Mouse (Mus musculus) midbrain, embryonic 16.5 days (tissue): ENCODE results near the gene Baz2a. TPM values are rescaled to one million over a fixed set of nuclear protein-coding genes. Genes with fewer than 3 reads are reported as not detected.

Experiments used
- ATAC-seq: fragments of 200-750 bp; cut with Nextera tagmentation; 2 replicates; pipeline ENCODE4 v1.8.0; 2017; ENCODE audit warnings: moderate TSS enrichment
- H3K27ac ChIP-seq: fragments of 300-500 bp; sonication (generic); 2 replicates; pipeline ENCODE4 v1.5.1; 2014; ENCODE audit warnings: mild to moderate bottlenecking, low read length, mixed read lengths
- H3K27me3 ChIP-seq: fragments of 300-500 bp; sonication (generic); 2 replicates; pipeline ENCODE4 v1.6.1; 2014; ENCODE audit warnings: low read depth, low read length, mixed read lengths; ENCODE audit not compliant: control insufficient read depth, insufficient read depth
- H3K36me3 ChIP-seq: fragments of 300-500 bp; sonication (generic); 2 replicates; pipeline ENCODE4 v1.6.1; 2014; ENCODE audit warnings: mild to moderate bottlenecking, low read length, moderate library complexity, mixed read lengths; ENCODE audit not compliant: control insufficient read depth, insufficient read depth
- H3K4me1 ChIP-seq: fragments of 300-500 bp; sonication (generic); 2 replicates; pipeline ENCODE4 v1.6.1; 2014; ENCODE audit warnings: mild to moderate bottlenecking, low read length, mixed read lengths; ENCODE audit not compliant: control insufficient read depth, insufficient read depth
- H3K4me2 ChIP-seq: fragments of 300-500 bp; sonication (generic); 2 replicates; pipeline ENCODE4 v1.6.1; 2014; ENCODE audit warnings: mild to moderate bottlenecking, low read length, mixed read lengths
- H3K4me3 ChIP-seq: fragments of 300-500 bp; sonication (generic); 2 replicates; pipeline ENCODE4 v1.5.1; 2014; ENCODE audit warnings: low read depth, mild to moderate bottlenecking, low read length, moderate library complexity, mixed read lengths
- H3K9ac ChIP-seq: fragments of 300-500 bp; sonication (generic); 2 replicates; pipeline ENCODE4 v1.6.1; 2014; ENCODE audit warnings: low read depth, low read length, mixed read lengths
- H3K9me3 ChIP-seq: fragments of 300-500 bp; sonication (generic); replicated peaks from 2 replicates; pipeline ENCODE4 v1.6.1; 2014; ENCODE audit warnings: mild to moderate bottlenecking, low read length, mixed read lengths; ENCODE audit not compliant: control insufficient read depth, poor library complexity, severe bottlenecking
- WGBS: fragments of 180-500 bp; shearing (Covaris S2); extraction: QIAGEN DNeasy Blood & Tissue Kit; methylation state at CpG from one replicate; pipeline ENCODE4 v1.1.7; 2014; 5-methylcytosine and 5-hydroxymethylcytosine counted together
- polyA plus RNA-seq: library from polyadenylated mRNA; unstranded; fragments of >200 nt; fragmentation: Nextera tagmentation; extraction: Ambion mirVana; gene quantifications from 2 replicates; pipeline ENCODE4 v1.2.1, GENCODE M21; 2015

Gene Baz2a
- polyA plus RNA-seq, 1 experiment from 2014 or later: 7.4 TPM

DNA sequence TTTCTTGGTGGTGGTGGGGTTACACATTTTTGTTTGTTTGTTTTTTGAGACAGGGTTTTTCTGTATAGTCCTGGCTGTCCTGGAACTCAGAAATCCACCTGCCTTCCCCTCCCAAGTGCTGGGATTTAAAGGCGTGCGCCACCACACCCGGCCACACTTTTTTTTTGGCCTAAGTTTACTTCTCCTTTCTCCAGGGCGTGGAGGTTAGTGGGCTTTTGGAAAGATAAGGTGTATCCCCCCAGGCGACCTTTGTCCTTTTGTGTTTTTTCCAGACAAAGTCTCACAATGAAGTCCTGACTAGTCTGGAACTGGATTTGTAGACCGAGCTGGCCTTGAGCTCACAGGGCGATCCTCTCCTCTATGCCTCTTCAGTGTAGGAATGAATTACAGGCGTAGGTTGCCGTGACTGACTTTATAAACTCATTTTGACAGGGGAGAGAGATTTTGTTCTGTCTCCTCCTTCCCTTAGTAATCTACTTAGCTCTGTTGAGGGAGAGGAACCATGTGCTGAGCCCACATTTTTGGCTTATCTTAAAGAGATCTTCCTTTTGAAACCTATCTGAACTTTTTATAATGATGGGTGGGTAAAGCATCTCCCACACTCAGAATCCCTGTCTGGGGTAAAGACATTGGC, 3.7 kb downstream of the Baz2a start:
- no peak overlapping the region for H3K4me2 ChIP-seq
- no peaks in the 10 kb centered on the region for H3K27me3 ChIP-seq
- no peaks in the 10 kb centered on the region for H3K9me3 ChIP-seq
- H3K4me3 ChIP-seq: no peak overlapping the region
- H3K4me1 ChIP-seq: peaks cover 42% of the 10 kb centered on the region
- no peaks in the 10 kb centered on the region for H3K36me3 ChIP-seq
- H3K9ac ChIP-seq: no peak overlapping the region
- 20% methylated on average over 9 of the region's 9 CpGs for WGBS
- no peak overlapping the region for H3K27ac ChIP-seq
- no peak for ATAC-seq

DNA sequence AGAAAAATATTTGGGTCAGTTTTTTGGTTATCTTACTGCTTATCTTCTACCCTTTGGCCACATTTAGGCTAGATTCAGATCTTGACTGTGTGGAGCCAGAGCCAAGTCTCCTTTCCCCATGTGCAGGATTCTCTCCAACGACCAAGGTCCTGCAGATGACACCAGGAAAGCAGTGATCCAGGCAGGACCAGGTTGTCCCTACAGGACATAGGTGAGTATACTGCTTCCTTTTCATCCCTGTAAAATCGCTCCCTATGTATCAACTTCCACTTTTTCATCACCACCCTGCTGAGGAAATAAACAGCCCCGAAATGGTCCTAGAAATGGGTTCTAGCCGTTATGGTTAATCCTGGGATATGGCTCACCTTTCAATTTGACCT, 4.9 kb downstream of the Baz2a start:
- Histone ChIP-seq H3K36me3 (no peaks in the 10 kb centered on the region), H3K4me1 (peaks cover 36% of the 10 kb centered on the region), H3K9ac (no peak overlapping the region), H3K27ac (no peak overlapping the region), H3K4me2 (no peak overlapping the region), H3K27me3 (no peaks in the 10 kb centered on the region), H3K9me3 (no peaks in the 10 kb centered on the region), H3K4me3 (peak overlapping the region; percentile 97; the same call in 1 of the 2 replicates)
- WGBS: 20% methylated on average over 4 of the region's 4 CpGs
- no peak for ATAC-seq

DNA sequence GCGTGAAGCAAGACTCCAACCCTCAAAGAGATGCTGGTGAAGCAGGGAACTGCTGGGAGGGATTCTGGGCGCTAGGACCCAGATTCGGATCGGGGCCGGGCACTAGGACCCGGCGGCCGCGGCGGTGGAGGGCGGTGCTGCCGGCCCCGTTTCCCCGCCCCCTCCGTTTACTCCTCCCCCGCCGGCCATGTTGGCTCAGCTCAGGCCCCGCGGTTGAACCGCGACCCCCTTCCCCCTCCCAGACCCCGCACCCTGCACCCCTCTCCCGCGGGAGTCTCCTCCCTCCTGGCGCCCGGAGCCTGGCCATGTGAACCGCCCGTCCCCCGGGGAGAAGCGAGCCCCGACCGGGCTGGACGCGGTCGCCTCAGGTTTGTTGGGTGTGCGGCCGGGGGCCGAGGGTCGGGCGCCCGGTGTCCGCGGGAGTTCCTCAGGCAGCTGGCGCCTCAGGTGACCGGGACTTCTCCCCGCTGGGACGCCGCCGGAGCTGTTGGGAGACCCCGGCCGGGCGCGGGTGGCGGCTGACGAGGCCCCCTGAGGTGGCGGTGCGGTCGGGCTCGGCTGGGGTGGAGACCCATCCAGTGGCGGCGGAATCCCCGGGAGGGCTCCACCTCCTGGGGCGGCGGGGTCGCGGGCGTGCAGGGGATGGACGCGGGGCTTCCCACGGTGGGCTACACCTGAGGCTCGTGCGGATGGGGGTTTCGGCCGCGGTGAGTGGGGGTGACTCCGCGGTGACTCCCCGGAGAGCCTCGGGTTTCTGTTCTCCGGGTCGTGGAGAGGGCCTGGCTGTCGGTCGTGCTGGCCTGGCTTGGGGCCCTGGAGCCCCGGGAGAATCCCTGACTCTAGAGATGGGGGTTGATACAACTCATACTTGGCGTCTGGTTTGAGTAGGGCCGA, 5.6 kb downstream of the Baz2a start:
- peaks cover 29% of the 10 kb centered on the region for H3K4me1 ChIP-seq
- under 1% methylated on average over 73 of the region's 86 CpGs for WGBS
- peak overlapping the region; percentile 97 for H3K4me3 ChIP-seq
- ATAC-seq: peak; percentile 84
- H3K9me3 ChIP-seq: no peaks in the 10 kb centered on the region
- no peaks in the 10 kb centered on the region for H3K27me3 ChIP-seq
- peak overlapping the region; percentile 68 for H3K4me2 ChIP-seq
- H3K36me3 ChIP-seq: no peaks in the 10 kb centered on the region
- peak overlapping the region; percentile 91 for H3K9ac ChIP-seq
- H3K27ac ChIP-seq: peak overlapping the region; percentile 86

DNA sequence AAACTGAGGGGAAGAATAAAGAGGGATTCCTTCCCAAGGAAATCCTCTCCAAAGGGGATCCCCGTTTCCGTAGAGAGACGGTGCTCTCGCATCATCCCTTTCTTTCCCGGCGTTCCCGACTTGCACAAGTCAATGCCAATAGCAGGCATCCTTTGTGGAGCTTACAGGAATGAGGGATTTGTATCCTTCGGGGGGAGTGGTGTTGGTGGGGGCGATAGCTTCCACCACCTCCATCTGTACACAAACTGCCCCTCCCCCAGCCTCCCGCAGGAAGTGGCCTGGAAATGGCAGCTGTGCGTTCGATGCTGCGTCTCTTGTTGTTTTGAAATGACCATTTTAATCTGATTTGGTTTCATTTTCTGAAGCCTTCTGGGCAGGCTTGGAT, 6.2 kb downstream of the Baz2a start:
- Histone ChIP-seq H3K4me2 (peak overlapping the region; percentile 68), H3K36me3 (no peaks in the 10 kb centered on the region), H3K4me1 (peaks cover 25% of the 10 kb centered on the region), H3K4me3 (peak overlapping the region; percentile 97), H3K9me3 (no peaks in the 10 kb centered on the region), H3K27me3 (no peaks in the 10 kb centered on the region), H3K27ac (peak overlapping the region; percentile 86), H3K9ac (peak overlapping the region; percentile 91)
- no peak; the same call in 1 of the 2 replicates for ATAC-seq
- 0% methylated on average over 13 of the region's 13 CpGs for WGBS

DNA sequence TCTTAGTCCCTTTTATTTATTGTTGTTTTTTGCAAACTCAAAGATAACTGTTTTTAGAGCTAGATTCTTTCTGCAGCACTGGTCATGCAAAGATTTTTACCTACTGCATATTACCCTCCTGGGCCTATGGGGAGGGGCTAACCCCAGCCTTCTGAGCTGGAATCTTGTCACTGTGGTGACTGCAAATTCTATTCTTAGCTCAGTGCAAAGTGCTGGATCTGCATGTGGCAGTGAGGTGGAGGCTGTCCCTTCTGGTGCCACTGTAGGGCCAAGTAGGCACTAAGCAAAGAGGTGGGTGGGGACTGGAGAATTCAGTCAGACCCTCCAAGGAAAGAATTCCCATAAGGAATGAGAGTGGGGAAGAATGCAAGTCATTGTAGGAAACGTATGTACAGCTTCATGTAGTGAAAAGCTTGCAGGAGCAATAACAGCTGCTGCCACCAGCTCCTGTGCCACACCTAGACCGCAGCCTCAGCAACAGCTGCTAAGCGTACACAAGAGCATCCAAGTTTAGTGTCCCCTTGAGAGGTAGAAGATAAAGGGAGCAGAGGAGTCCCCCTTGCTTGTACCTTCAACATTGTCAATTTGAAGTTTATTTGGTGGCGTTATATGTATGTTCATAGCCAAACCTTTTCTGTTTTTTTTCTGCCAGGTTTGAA, 18.9 kb downstream of the Baz2a start:
- H3K9ac ChIP-seq: no peak overlapping the region
- H3K4me1 ChIP-seq: no peaks in the 10 kb centered on the region
- no peak overlapping the region for H3K4me3 ChIP-seq
- no peaks in the 10 kb centered on the region for H3K9me3 ChIP-seq
- no peak for ATAC-seq
- no peak overlapping the region for H3K27ac ChIP-seq
- peaks cover 27% of the 10 kb centered on the region for H3K36me3 ChIP-seq
- no peak overlapping the region for H3K4me2 ChIP-seq
- 95% methylated on average over 4 of the region's 4 CpGs for WGBS
- no peaks in the 10 kb centered on the region for H3K27me3 ChIP-seq

DNA sequence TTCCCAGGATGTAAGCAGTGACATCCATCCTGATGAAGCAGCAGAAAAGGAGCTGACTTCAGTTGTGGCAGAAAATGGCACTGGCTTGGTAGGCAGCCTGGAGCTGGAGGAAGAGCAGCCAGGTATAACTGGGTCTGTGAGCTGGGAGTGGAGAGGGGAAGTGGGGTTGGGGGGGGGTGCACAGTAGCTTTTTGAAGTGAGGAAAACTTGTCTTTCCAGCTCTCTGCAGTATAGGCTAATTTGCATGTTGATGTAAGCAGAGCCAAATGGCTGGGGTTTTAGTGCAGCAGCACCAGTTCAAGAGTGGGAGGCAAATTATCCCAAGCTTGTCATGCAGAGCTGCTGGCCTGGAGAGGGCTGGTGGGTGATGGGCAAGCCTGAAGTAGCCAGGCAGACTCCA, 19.9 kb downstream of the Baz2a start:
- ATAC-seq: no peak
- no peaks in the 10 kb centered on the region for H3K27me3 ChIP-seq
- H3K4me2 ChIP-seq: no peak overlapping the region
- H3K4me3 ChIP-seq: no peak overlapping the region
- no peaks in the 10 kb centered on the region for H3K4me1 ChIP-seq
- no peaks in the 10 kb centered on the region for H3K9me3 ChIP-seq
- H3K27ac ChIP-seq: no peak overlapping the region
- no peak overlapping the region for H3K9ac ChIP-seq
- peaks cover 34% of the 10 kb centered on the region for H3K36me3 ChIP-seq

DNA sequence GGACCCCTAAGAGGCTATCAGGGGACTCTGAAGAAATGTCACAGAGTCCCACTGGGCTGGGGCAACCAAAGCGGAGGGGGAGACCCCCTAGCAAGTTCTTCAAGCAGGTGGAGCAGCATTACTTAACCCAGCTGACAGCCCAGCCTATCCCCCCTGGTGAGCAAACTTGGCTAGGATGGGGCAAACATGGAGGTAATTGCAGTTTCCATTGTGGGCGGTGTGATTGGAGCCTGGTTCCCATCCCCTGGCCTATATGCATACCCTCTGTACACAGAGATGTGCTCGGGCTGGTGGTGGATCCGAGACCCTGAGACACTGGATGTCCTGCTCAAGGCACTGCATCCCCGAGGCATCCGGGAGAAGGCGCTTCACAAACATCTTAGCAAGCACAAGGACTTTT, 32.5 kb downstream of the Baz2a start:
- no peak for ATAC-seq
- no peak overlapping the region for H3K27ac ChIP-seq
- no peak overlapping the region for H3K9ac ChIP-seq
- no peaks in the 10 kb centered on the region for H3K9me3 ChIP-seq
- no peaks in the 10 kb centered on the region for H3K27me3 ChIP-seq
- peaks cover 64% of the 10 kb centered on the region for H3K36me3 ChIP-seq
- WGBS: 91% methylated on average over 7 of the region's 7 CpGs
- no peaks in the 10 kb centered on the region for H3K4me1 ChIP-seq
- H3K4me3 ChIP-seq: no peak overlapping the region
- H3K4me2 ChIP-seq: no peak overlapping the region

DNA sequence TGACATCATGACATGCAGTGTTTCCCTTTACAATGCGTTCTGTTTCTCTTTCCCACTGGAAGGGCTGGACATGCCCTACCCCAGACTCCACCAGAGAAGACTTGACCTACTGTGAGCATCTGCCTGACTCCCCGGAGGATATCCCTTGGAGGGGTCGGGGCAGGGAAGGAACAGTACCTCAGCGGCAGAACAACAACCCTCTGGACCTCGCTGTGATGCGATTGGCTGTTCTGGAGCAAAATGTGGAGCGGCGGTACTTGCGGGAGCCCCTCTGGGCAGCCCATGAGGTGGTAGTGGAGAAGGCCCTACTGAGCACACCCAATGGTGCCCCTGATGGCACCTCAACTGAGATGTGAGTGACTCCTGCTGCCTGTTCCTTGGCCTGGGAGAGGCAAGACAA, 33.5 kb downstream of the Baz2a start:
- no peak overlapping the region for H3K9ac ChIP-seq
- H3K27me3 ChIP-seq: no peaks in the 10 kb centered on the region
- H3K9me3 ChIP-seq: no peaks in the 10 kb centered on the region
- no peak overlapping the region for H3K4me3 ChIP-seq
- H3K36me3 ChIP-seq: peaks cover 61% of the 10 kb centered on the region
- ATAC-seq: no peak
- no peak overlapping the region for H3K27ac ChIP-seq
- 94% methylated on average over 9 of the region's 9 CpGs for WGBS
- no peaks in the 10 kb centered on the region for H3K4me1 ChIP-seq
- H3K4me2 ChIP-seq: no peak overlapping the region

DNA sequence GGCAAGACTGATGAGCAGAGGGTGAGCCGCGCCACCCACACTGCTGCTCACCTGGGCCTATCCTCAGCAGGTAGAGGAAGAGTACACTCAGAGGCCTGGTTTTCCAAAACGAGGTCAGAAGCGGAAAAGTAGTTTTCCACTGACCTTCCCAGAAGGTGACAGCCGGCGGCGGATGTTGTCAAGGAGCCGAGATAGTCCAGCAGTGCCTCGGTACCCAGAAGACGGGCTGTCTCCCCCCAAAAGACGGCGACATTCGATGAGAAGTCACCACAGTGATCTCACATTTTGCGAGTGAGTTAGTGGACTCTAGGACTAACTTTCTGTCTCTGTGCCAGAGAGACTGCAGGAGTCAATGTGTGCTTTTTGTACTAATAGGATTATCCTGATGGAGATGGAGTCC, 34.6 kb downstream of the Baz2a start:
- no peaks in the 10 kb centered on the region for H3K9me3 ChIP-seq
- H3K9ac ChIP-seq: no peak overlapping the region
- H3K4me2 ChIP-seq: no peak overlapping the region
- no peak for ATAC-seq
- H3K4me1 ChIP-seq: no peaks in the 10 kb centered on the region
- H3K27ac ChIP-seq: no peak overlapping the region
- no peaks in the 10 kb centered on the region for H3K27me3 ChIP-seq
- 90% methylated on average over 14 of the region's 14 CpGs for WGBS
- peaks cover 58% of the 10 kb centered on the region for H3K36me3 ChIP-seq
- H3K4me3 ChIP-seq: no peak overlapping the region
